Mouse (Mus musculus): Measurements from ENCODE around the gene Sgk2. TPM values are rescaled to one million over a fixed set of nuclear protein-coding genes. Genes with fewer than 3 reads are reported as not detected.

The Sgk2 gene
- polyA plus RNA-seq, 1 experiment from 2014 or later, result not detected

Other genes with a start within 250 kb of the Sgk2 start
- gene Srsf6, start 55.8 kb upstream of the Sgk2 start, polyA plus RNA-seq (2016; fragmentation: Nextera tagmentation; extraction: Ambion mirVana), result 223 and 252 TPM in 2 replicates
- gene L3mbtl1, start 43.9 kb upstream of the Sgk2 start, polyA plus RNA-seq (2016; fragmentation: Nextera tagmentation; extraction: Ambion mirVana), result 0.20 and 0.41 TPM in 2 replicates
- 48.9 and 52.7 TPM in 2 replicates for gene Ift52, start 30.0 kb downstream of the Sgk2 start, polyA plus RNA-seq (2016; fragmentation: Nextera tagmentation; extraction: Ambion mirVana)
- 16.4 and 23.3 TPM in 2 replicates for gene Mybl2, start 67.4 kb downstream of the Sgk2 start, polyA plus RNA-seq (2016; fragmentation: Nextera tagmentation; extraction: Ambion mirVana)
- 0.30 TPM in 1 of 2 replicates, not detected in the other for gene Gtsf1l, start 100.5 kb downstream of the Sgk2 start, polyA plus RNA-seq (2016; fragmentation: Nextera tagmentation; extraction: Ambion mirVana)
- 24.6 and 25.1 TPM in 2 replicates for gene Tox2, start 215.8 kb downstream of the Sgk2 start, polyA plus RNA-seq (2016; fragmentation: Nextera tagmentation; extraction: Ambion mirVana)